Mouse (Mus musculus): ENCODE results near the gene Il17d.

DNA sequence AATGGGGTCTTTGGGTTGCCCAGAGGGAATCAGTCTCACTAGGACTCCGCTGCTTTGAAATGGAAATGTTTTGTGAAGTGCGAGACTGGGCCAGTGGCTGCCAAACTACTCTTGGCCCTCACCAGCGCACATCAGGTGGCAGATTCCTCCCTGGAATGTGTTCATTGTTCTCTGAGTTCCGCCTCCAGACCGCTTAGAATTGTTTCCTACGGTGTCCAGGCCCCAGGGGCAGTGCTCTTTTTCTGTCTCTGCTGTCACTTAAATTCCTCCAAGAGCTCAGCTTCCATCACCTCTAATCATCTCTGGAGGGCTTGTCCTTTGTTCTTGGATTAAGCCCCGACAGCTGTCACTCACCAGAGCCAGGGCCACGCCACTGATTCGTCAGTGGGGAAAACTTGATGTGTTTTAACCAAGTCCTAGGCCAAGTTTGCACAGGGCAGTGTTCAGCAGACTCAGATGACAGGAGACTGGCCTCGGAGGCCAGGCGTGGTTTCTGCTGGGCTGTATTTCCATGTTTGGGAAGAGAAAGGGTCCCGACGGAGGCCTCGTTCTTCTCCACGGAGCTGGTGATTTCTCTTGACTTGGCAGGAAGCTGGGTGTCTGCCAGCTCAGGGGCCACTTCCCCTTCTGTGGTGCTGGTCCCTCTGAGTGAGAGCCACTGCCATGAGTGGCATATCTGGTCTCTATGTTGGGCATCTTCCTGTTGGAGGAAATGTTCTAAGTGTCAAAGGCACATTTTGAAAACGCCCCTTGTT is 12.9 kb downstream of the Il17d start:
- no peak for TF ChIP-seq CTCF (IDR thresholded peaks at IDR 0.05; ENCODE audit: extremely low read depth, insufficient read depth, insufficient read length, insufficient replicate concordance)
- no peak for TF ChIP-seq POLR2A (IDR thresholded peaks at IDR 0.05; ENCODE audit: low read depth, low read length)

Measured in spleen, adult 2 months (tissue).